Mouse (Mus musculus) cerebellum, adult 2 months (tissue): ENCODE results near the gene Fstl4. TPM values are rescaled to one million over a fixed set of nuclear protein-coding genes. Genes with fewer than 3 reads are reported as not detected.

ENCODE experiments used
- DNase-seq, 2 experiments: peaks; one replicate each; pipeline ENCODE4 v3.0.0; 2021
- H3K27ac ChIP-seq: fragments of 200-500 bp; 2 replicates; pipeline ENCODE4 v1.5.1; 2012; ENCODE audit warnings: low read length, control low read depth, inconsistent platforms; ENCODE audit not compliant: insufficient read depth
- H3K27me3 ChIP-seq: fragments of 200-500 bp; 2 replicates; pipeline ENCODE4 v1.6.1; 2012; ENCODE audit warnings: inconsistent platforms, mild to moderate bottlenecking, low read length, moderate library complexity; ENCODE audit not compliant: control insufficient read depth, insufficient read depth
- H3K4me1 ChIP-seq: fragments of 200-500 bp; 2 replicates; pipeline ENCODE4 v1.6.1; 2011; ENCODE audit warnings: low read length; ENCODE audit not compliant: control insufficient read depth, insufficient read depth
- H3K4me3 ChIP-seq: fragments of 200-500 bp; replicated peaks from 2 replicates; pipeline ENCODE3; 2011; ENCODE audit warnings: mild to moderate bottlenecking, low read depth, low read length, control low read depth; ENCODE audit not compliant: insufficient read depth
- CTCF ChIP-seq: fragments of 200-500 bp; IDR thresholded peaks from 2 replicates; pipeline ENCODE4 v1.5.1; 2011; ENCODE audit warnings: low read depth, mild to moderate bottlenecking, control low read depth, low read length, moderate library complexity, borderline replicate concordance; ENCODE audit not compliant: insufficient read depth
- POLR2A ChIP-seq: fragments of 200-500 bp; IDR thresholded peaks from 2 replicates; pipeline ENCODE4 v1.6.1; 2011; ENCODE audit warnings: low read length, control low read depth, borderline replicate concordance; ENCODE audit not compliant: insufficient read depth
- WGBS: fragments of 180-500 bp; shearing (Covaris S2); methylation state at CpG from one replicate; pipeline ENCODE4 v1.1.7; 2018; 5-methylcytosine and 5-hydroxymethylcytosine counted together
- polyA plus RNA-seq: library from polyadenylated mRNA; depleted of rRNA; stranded (reverse); fragments of >200 nt; gene quantifications from 2 replicates; pipeline ENCODE4 v1.2.3, GENCODE M21; 2012

The Fstl4 gene
- polyA plus RNA-seq, 1 experiment, result 4.1 TPM

DNA sequence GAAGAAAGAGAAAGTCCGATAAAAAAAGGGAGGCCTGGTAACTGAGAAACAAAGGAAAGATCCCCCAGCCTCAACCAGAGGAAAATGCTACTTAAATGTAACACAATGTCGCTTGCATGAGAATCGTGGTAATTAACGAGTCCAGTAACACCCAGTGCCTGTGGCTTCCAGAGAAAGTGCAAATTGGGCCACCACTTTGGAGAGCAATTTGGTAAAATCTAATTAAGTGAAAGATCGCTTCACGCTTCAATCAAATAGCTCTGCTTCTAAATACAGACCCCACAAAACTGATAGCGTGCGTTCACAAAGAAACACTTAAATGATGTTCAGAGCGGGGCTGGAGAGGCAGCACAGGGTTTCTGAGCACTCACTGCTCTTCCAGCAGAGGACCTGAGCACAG lies 446.4 kb downstream of the Fstl4 start:
- TF ChIP-seq POLR2A (no peak), CTCF (no peak)
- Histone ChIP-seq H3K4me1 (no peaks in the 10 kb centered on the region), H3K27ac (no peak overlapping the region), H3K27me3 (no peaks in the 10 kb centered on the region), H3K4me3 (no peak overlapping the region)
- no peak for DNase-seq
- 88% methylated on average over 9 of the region's 9 CpGs for WGBS

DNA sequence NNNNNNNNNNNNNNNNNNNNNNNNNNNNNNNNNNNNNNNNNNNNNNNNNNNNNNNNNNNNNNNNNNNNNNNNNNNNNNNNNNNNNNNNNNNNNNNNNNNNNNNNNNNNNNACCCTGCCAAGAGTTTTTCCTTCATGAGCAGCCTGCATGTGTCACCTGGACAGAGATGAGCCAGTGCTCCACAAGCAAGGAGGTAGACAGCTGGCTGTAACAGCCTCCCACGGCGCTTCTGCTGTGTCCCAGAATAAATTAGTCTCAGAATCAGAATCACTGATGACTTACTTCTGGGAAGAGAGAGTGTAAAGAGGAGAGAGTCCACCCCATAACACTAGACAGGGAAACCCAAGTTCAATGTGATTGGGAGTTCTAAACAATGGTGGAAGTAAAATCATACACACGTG lies 464.6 kb downstream of the Fstl4 start:
- Histone ChIP-seq H3K27me3 (no peaks in the 10 kb centered on the region), H3K4me1 (no peaks in the 10 kb centered on the region), H3K4me3 (no peak overlapping the region), H3K27ac (no peak overlapping the region)
- TF ChIP-seq CTCF, result no peak
- no peak for TF ChIP-seq POLR2A
- WGBS, result 64% methylated on average over 3 of the region's 3 CpGs
- DNase-seq, result no peak

DNA sequence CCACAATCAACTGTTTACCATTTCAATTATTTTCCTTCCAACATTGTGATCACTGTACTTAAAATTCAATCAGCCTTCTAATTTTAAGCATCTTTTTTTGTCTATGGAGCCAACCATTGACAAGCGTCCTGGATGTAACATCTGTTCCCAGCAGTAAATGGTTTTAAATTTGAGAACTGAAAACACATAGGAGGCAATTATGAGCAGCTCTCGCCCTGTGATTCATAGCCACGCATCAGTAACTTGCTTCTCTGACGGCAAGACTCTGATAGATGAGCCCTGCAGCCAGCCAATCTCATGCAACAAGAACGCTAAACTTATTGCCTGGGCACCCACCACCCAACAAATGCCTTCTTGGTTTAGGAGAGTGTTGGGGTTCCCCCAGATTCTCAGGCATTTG lies 467.4 kb downstream of the Fstl4 start:
- no peak for DNase-seq
- H3K4me3 ChIP-seq, result no peak overlapping the region
- no peak for TF ChIP-seq POLR2A
- TF ChIP-seq CTCF, result no peak
- H3K4me1 ChIP-seq, result no peaks in the 10 kb centered on the region
- no peaks in the 10 kb centered on the region for H3K27me3 ChIP-seq
- no peak overlapping the region for H3K27ac ChIP-seq
- 81% methylated on average over 5 of the region's 5 CpGs for WGBS

GRCm38 (mm10) chr11:53233590-53233989 lies 469.2 kb downstream of the Fstl4 start:
- no peaks in the 10 kb centered on the region for H3K4me1 ChIP-seq
- no peaks in the 10 kb centered on the region for H3K27me3 ChIP-seq
- DNase-seq, result no peak
- TF ChIP-seq CTCF (no peak), POLR2A (no peak)
- 71% methylated on average over 9 of the region's 9 CpGs for WGBS
- H3K27ac ChIP-seq, result no peak overlapping the region
- no peak overlapping the region for H3K4me3 ChIP-seq
